Mouse (Mus musculus): ENCODE results near the gene Map1lc3b.

GRCm38 (mm10) chr8:121589205-121589726 is 895 bp upstream of the Map1lc3b start:
- no peak for TF ChIP-seq POLR2A (IDR thresholded peaks at IDR 0.05; ENCODE audit: low read depth, low read length)
- no peak for TF ChIP-seq CTCF (IDR thresholded peaks at IDR 0.05; ENCODE audit: extremely low read depth, insufficient read depth, insufficient read length, insufficient replicate concordance)
